Mouse (Mus musculus) liver, postnatal 0 days (tissue): ENCODE data around the gene Gm47996. TPM values are rescaled to one million over a fixed set of nuclear protein-coding genes. Genes with fewer than 3 reads are reported as not detected.

Experiments
- ATAC-seq: fragments of 200-750 bp; cut with Nextera tagmentation; 2 replicates; pipeline ENCODE4 v1.8.0; 2017; ENCODE audit warnings: mild to moderate bottlenecking, moderate library complexity
- DNase-seq: peaks from one replicate; pipeline ENCODE4 v3.0.0-alpha.2; 2016
- H3K27ac ChIP-seq: fragments of 300-500 bp; sonication (generic); 2 replicates; pipeline ENCODE4 v1.5.1; 2014; ENCODE audit warnings: antibody characterized with exemption, moderate library complexity, mild to moderate bottlenecking, low read depth
- H3K27me3 ChIP-seq: fragments of 300-500 bp; sonication (generic); 2 replicates; pipeline ENCODE4 v1.6.1; 2014; ENCODE audit warnings: low read length, control low read depth, mixed read lengths; ENCODE audit not compliant: insufficient read depth
- H3K36me3 ChIP-seq: fragments of 300-500 bp; sonication (generic); replicated peaks from 2 replicates; pipeline ENCODE4 v1.6.1; 2014; ENCODE audit warnings: mild to moderate bottlenecking, control low read depth, low read length, moderate library complexity, mixed read lengths; ENCODE audit not compliant: insufficient read depth
- H3K4me1 ChIP-seq: fragments of 300-500 bp; sonication (generic); 2 replicates; pipeline ENCODE4 v1.6.1; 2014; ENCODE audit warnings: antibody characterized with exemption, mild to moderate bottlenecking, control low read depth; ENCODE audit not compliant: insufficient read depth
- H3K4me2 ChIP-seq: fragments of 300-500 bp; sonication (generic); 2 replicates; pipeline ENCODE4 v1.6.1; 2014; ENCODE audit warnings: low read depth, mild to moderate bottlenecking, low read length, moderate library complexity, mixed read lengths
- H3K4me3 ChIP-seq: fragments of 300-500 bp; sonication (generic); 2 replicates; pipeline ENCODE4 v1.5.1; 2014; ENCODE audit warnings: low read depth, low read length
- H3K9ac ChIP-seq: fragments of 300-500 bp; sonication (generic); replicated peaks from 2 replicates; pipeline ENCODE4 v1.6.1; 2014; ENCODE audit warnings: mild to moderate bottlenecking, moderate library complexity
- H3K9me3 ChIP-seq: fragments of 300-500 bp; sonication (generic); 2 replicates; pipeline ENCODE4 v1.6.1; 2016; ENCODE audit warnings: mild to moderate bottlenecking, control low read depth, low read length, mixed read lengths
- CTCF ChIP-seq: sonication (generic); IDR thresholded peaks from 2 replicates; pipeline ENCODE4 v1.5.1; 2016; ENCODE audit warnings: antibody characterized with exemption, low read depth
- EP300 ChIP-seq: IDR thresholded peaks from 2 replicates; pipeline ENCODE4 v1.6.1; 2016; ENCODE audit warnings: antibody characterized with exemption, low read depth, mild to moderate bottlenecking
- WGBS: fragments of 180-500 bp; shearing (Covaris S2); extraction: QIAGEN DNeasy Blood & Tissue Kit; methylation state at CpG from one replicate; pipeline ENCODE4 v1.1.7; 2014; ENCODE audit not compliant: insufficient replicate concordance; 5-methylcytosine and 5-hydroxymethylcytosine counted together
- polyA plus RNA-seq: library from polyadenylated mRNA; unstranded; fragments of >200 nt; fragmentation: Nextera tagmentation; extraction: Ambion mirVana; gene quantifications from 2 replicates; pipeline ENCODE4 v1.2.1, GENCODE M21; 2015

Gene Gm47996
- polyA plus RNA-seq, 1 experiment from 2014 or later, result 0.12 TPM

GRCm38 (mm10) chr1:151222561-151223267 is 12.8 kb downstream of the Gm47996 start:
- H3K9me3 ChIP-seq, result no peaks in the 10 kb centered on the region
- H3K4me1 ChIP-seq, result peaks cover 2% of the 10 kb centered on the region
- H3K36me3 ChIP-seq, result no peaks in the 10 kb centered on the region
- 78% methylated on average over 10 of the region's 10 CpGs for WGBS
- no peak overlapping the region for H3K4me2 ChIP-seq
- DNase-seq (no peak), ATAC-seq (no peak)
- no peak overlapping the region for H3K27ac ChIP-seq
- TF ChIP-seq CTCF (0 out of 2 replicates have a peak, but pooled peaks have one; percentile 10), EP300 (no peak)
- no peak overlapping the region for H3K9ac ChIP-seq
- H3K27me3 ChIP-seq, result no peaks in the 10 kb centered on the region
- no peak overlapping the region for H3K4me3 ChIP-seq

DNA sequence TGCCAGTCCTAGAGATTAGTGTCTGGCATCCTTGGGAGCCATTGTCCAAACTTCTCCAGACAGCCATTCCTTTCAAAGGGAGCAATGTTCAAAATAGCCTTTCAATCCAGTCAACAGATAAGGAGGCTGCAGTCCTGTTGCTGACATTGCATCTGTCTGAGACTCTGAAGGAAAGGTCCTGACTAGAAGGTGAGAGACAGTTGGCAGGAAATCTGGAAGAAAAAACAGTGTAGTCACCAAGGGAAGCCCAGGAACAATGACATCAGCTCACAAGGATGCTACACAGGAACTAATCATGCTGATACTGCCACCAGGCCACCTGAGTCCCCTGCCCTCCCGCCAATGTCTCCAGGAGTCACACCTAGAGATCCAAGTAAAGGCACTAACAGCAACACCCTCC is 13.4 kb downstream of the Gm47996 start:
- H3K4me1 ChIP-seq, result no peaks in the 10 kb centered on the region; the same call in 1 of the 2 replicates
- no peaks in the 10 kb centered on the region for H3K36me3 ChIP-seq
- no peaks in the 10 kb centered on the region for H3K27me3 ChIP-seq
- no peak overlapping the region for H3K4me3 ChIP-seq
- no peak overlapping the region for H3K4me2 ChIP-seq
- H3K9me3 ChIP-seq, result no peaks in the 10 kb centered on the region
- TF ChIP-seq CTCF, result no peak
- no peak for TF ChIP-seq EP300
- DNase-seq, result no peak
- ATAC-seq, result no peak
- 60% methylated on average over 1 of the region's 1 CpGs for WGBS
- H3K9ac ChIP-seq, result no peak overlapping the region
- H3K27ac ChIP-seq, result no peak overlapping the region

DNA sequence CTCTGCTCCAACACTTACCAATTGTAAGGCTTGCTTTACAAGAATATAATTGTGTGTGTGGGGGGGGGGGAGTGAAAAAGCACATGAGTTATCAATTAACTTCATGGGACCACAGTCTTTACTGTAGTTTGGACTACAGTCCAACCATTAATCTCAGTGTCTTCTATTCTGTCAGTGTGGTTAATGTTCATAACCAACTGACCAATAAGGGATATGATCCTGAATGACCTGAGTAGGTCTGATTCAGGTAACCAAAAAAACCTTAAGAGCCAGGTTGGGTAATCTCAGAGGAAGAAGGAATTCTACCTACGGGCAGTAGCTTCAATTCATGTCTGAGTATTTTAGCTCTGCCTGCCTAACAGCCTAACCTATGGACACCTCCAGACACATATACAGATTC is 14.6 kb downstream of the Gm47996 start:
- H3K4me1 ChIP-seq, result no peaks in the 10 kb centered on the region; the same call in 1 of the 2 replicates
- H3K36me3 ChIP-seq, result no peaks in the 10 kb centered on the region
- no peaks in the 10 kb centered on the region for H3K27me3 ChIP-seq
- H3K27ac ChIP-seq, result no peak overlapping the region
- no peak overlapping the region for H3K9ac ChIP-seq
- no peak for TF ChIP-seq CTCF
- TF ChIP-seq EP300, result no peak
- H3K9me3 ChIP-seq, result no peaks in the 10 kb centered on the region
- no peak for ATAC-seq
- DNase-seq, result no peak
- no peak overlapping the region for H3K4me2 ChIP-seq
- WGBS, result 71% methylated on average over 1 of the region's 1 CpGs
- no peak overlapping the region for H3K4me3 ChIP-seq

DNA sequence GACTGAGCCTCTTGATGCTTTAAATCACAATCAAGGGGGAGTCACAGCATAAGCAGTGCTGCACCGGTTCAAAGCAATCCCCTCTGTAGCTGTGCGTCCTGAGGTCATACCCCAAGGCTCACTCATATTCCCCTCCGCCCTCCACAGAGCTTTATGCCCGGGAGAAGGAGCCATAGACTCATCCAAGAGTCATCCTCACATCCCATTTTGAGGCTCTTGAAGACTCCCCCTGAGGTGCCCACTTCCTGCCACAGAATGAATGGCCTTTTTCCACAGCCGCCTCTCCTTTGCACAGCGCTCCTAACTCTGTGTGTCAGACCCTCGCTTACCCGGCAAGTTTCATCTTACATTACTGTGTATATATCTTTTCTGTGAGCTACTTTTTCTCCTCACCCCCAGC is 17.6 kb downstream of the Gm47996 start:
- Histone ChIP-seq H3K4me3 (no peak overlapping the region), H3K27ac (no peak overlapping the region), H3K4me1 (no peaks in the 10 kb centered on the region; the same call in 1 of the 2 replicates), H3K4me2 (no peak overlapping the region), H3K27me3 (no peaks in the 10 kb centered on the region), H3K9me3 (no peaks in the 10 kb centered on the region), H3K36me3 (no peaks in the 10 kb centered on the region), H3K9ac (no peak overlapping the region)
- ATAC-seq, result no peak
- WGBS, result 70% methylated on average over 8 of the region's 8 CpGs
- DNase-seq, result no peak
- TF ChIP-seq EP300 (no peak), CTCF (no peak)

- Histone ChIP-seq H3K4me1 (no peaks in the 10 kb centered on the region; the same call in 1 of the 2 replicates), H3K27me3 (no peaks in the 10 kb centered on the region), H3K27ac (no peak overlapping the region), H3K9me3 (no peaks in the 10 kb centered on the region), H3K4me2 (no peak overlapping the region), H3K4me3 (no peak overlapping the region), H3K36me3 (no peaks in the 10 kb centered on the region), H3K9ac (no peak overlapping the region)
- WGBS, result 71% methylated on average over 1 of the region's 1 CpGs
- TF ChIP-seq EP300 (no peak), CTCF (no peak)
- ATAC-seq (no peak), DNase-seq (no peak)
Observed at GRCm38 (mm10) chr1:151228320-151228989, 18.5 kb downstream of the Gm47996 start.

DNA sequence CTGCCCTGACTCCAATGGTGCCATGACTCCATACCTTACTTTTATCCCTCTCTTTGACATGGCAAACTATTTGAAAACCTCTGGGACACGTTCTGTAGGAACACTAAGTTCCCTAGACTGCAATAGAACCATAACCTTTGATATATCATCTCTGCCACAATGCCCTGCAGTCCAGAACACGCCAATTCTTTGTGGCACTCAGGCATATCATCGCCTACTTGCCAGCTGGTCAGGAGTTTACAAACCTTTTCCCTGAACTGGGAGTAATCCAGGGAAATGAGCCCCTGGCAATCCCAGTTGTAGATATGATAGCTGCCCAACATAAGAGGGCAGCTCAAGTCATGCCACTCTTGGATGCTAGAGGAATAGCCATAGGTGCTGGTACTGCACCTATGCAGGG is 22.4 kb downstream of the Gm47996 start:
- no peak overlapping the region for H3K27ac ChIP-seq
- H3K27me3 ChIP-seq, result no peaks in the 10 kb centered on the region
- no peak overlapping the region for H3K4me3 ChIP-seq
- H3K9ac ChIP-seq, result no peak overlapping the region
- 79% methylated on average over 3 of the region's 3 CpGs for WGBS
- no peak for DNase-seq
- H3K4me2 ChIP-seq, result no peak overlapping the region
- no peaks in the 10 kb centered on the region for H3K4me1 ChIP-seq
- H3K36me3 ChIP-seq, result no peaks in the 10 kb centered on the region
- no peak for TF ChIP-seq EP300
- TF ChIP-seq CTCF, result no peak
- ATAC-seq, result no peak
- no peaks in the 10 kb centered on the region for H3K9me3 ChIP-seq
